Mouse (Mus musculus): ENCODE measurements at regions not wholly inside any gene's neighbourhood (a gene's known extent, or its start where the extent isn't known, plus 50 kb on each side); places are given as distances from the start of the nearest gene placed in this dataset.

GRCm38 (mm10) chr4:32174771-32175170 lies 63.8 kb upstream of the Bach2 start:
- H3K4me2 ChIP-seq (replicated peaks), result no peak overlapping the region
- H3K27me3 ChIP-seq (replicated peaks), result no peaks in the 10 kb centered on the region
- H3K9ac ChIP-seq, result no peak overlapping the region
- no peaks in the 10 kb centered on the region for H3K9me3 ChIP-seq
- WGBS, result 65% methylated on average over 7 of the region's 7 CpGs
- H3K4me3 ChIP-seq (replicated peaks), result no peak overlapping the region
- 0 out of 2 replicates have a peak, but pooled peaks cover 7% of the 10 kb centered on the region for H3K4me1 ChIP-seq (replicated peaks)
- no peaks in the 10 kb centered on the region for H3K36me3 ChIP-seq
- ATAC-seq, result no peak
- H3K27ac ChIP-seq, result no peak overlapping the region

DNA sequence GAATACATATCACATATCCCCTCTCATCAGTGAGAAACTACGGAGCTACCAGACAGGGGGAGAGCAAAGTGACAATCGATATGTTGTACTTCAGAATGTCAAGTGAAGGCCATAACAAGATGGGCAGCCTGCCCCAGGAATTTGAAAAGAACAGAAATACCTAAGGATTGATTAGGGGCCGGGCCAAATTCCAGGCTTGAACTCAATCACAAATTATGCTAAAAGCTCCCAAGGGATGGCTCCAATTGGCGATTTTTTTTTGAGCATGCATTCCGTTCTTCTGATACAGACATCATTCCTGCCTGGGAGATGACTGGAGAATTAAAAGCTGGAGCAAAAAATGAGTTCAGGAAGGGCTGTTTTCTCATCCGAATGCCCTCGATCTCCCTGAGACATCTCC lies 63.4 kb upstream of the Bach2 start:
- Histone ChIP-seq H3K4me1 (replicated peaks) (0 out of 2 replicates have a peak, but pooled peaks cover 7% of the 10 kb centered on the region), H3K27me3 (replicated peaks) (no peaks in the 10 kb centered on the region), H3K9ac (no peak overlapping the region), H3K4me2 (replicated peaks) (no peak overlapping the region), H3K36me3 (no peaks in the 10 kb centered on the region), H3K9me3 (no peaks in the 10 kb centered on the region), H3K27ac (no peak overlapping the region), H3K4me3 (replicated peaks) (no peak overlapping the region)
- no peak for ATAC-seq
- WGBS, result 74% methylated on average over 7 of the region's 7 CpGs

DNA sequence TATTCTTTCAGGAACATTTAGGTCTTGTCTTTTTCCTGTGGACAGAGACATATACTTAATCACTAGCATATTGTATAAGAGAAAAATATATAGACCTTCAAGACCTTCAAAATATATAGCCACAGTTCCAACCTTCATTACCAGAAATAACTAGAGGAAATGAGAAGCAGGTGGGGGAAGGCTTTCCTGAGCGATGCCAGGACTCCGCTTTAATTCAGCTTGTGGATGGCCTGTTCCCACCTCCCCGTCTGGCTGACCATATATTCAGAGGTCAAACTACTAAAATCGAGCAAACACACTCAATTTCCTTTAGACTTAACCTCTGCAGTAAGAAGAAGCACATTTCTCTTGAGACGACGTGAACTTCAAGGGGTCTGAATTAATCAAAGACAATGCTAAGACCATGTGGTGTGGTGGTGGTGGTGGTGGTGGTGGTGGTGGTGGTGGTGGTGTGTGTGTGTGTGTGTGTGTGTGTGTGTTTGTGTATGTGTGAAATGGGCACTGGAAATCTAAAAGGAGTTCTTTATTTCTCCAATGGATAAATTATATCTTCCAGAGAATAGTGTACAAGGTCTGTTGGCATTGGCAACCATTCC lies 62.7 kb upstream of the Bach2 start:
- no peak overlapping the region for H3K27ac ChIP-seq
- H3K4me3 ChIP-seq (replicated peaks), result no peak overlapping the region
- H3K9ac ChIP-seq, result no peak overlapping the region
- H3K9me3 ChIP-seq, result no peaks in the 10 kb centered on the region
- no peak overlapping the region for H3K4me2 ChIP-seq (replicated peaks)
- no peaks in the 10 kb centered on the region for H3K27me3 ChIP-seq (replicated peaks)
- ATAC-seq, result no peak
- WGBS, result 64% methylated on average over 6 of the region's 6 CpGs
- H3K4me1 ChIP-seq (replicated peaks), result 0 out of 2 replicates have a peak, but pooled peaks cover 7% of the 10 kb centered on the region
- H3K36me3 ChIP-seq, result no peaks in the 10 kb centered on the region

DNA sequence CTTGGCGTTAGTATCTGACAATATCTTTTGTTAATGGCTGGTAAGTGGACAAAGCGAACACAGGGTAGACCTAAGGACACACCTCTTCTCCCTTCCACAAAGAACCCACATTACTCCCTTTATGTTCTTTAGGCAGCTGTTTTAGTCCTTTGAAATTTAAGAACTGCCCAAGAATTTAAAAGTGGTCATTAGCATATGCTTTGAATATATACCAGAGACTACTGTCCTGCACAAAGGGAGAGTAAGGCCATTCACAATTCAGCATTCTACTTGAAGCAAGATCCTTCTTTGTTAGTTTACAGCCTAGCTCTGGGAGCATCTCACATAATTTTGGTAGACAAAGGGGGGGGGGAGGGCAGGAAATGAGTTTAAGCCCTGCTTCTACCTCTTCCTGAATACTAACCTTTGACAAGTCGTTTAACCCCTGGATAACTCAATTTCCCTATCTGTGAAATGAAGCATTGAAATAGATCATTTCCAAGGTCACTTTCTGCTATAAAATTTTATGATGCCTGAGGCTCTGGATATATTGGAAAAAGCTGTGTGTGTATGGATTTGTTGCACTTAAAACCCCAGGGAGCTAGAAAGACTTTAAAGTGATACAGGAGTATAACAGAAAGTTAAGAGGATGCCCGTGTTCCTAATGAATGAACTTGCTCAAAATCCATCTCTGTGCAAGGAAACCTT lies 62.0 kb upstream of the Bach2 start:
- ATAC-seq, result no peak
- 0 out of 2 replicates have a peak, but pooled peaks cover 7% of the 10 kb centered on the region for H3K4me1 ChIP-seq (replicated peaks)
- H3K4me2 ChIP-seq (replicated peaks), result no peak overlapping the region
- H3K4me3 ChIP-seq (replicated peaks), result no peak overlapping the region
- H3K27me3 ChIP-seq (replicated peaks), result no peaks in the 10 kb centered on the region
- no peaks in the 10 kb centered on the region for H3K36me3 ChIP-seq
- 64% methylated on average over 4 of the region's 4 CpGs for WGBS
- H3K9ac ChIP-seq, result no peak overlapping the region
- no peak overlapping the region for H3K27ac ChIP-seq
- no peaks in the 10 kb centered on the region for H3K9me3 ChIP-seq

DNA sequence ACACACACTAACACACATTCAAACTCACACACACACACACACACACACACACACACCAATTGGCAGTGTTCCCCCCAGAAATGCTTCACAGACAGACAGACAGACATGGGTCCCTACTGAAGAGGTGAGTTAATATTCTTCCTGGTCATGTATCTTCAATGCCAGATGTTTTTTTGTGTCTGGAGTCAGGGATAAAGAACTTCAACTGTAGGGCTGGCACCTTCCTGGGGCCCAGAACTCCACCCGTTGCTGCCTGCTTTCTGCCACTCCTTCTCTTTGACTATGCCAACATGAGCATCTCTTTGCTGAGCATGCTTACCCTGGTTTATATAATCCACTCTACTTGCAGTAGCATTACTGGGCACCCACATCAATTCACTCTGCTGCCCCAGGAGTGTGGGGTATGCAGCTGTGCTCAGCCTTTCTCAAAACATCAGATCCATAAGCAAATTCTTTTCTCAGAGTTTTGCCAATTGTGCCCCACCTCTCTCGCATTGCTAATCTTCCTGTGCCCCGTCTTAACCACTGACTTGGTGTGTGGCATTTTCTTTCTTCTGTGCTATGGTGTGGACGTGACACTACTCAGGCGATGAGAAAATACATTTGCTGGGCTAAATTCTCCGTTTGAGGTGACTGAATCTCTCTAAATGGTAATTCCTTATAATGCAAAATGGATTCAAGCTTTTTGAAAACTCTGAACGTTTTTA lies 60.5 kb upstream of the Bach2 start:
- Histone ChIP-seq H3K27me3 (replicated peaks) (no peaks in the 10 kb centered on the region), H3K4me3 (replicated peaks) (no peak overlapping the region), H3K36me3 (no peaks in the 10 kb centered on the region), H3K4me2 (replicated peaks) (no peak overlapping the region), H3K9me3 (no peaks in the 10 kb centered on the region), H3K27ac (no peak overlapping the region), H3K4me1 (replicated peaks) (0 out of 2 replicates have a peak, but pooled peaks cover 7% of the 10 kb centered on the region), H3K9ac (no peak overlapping the region)
- WGBS, result 71% methylated on average over 7 of the region's 7 CpGs
- ATAC-seq, result no peak

DNA sequence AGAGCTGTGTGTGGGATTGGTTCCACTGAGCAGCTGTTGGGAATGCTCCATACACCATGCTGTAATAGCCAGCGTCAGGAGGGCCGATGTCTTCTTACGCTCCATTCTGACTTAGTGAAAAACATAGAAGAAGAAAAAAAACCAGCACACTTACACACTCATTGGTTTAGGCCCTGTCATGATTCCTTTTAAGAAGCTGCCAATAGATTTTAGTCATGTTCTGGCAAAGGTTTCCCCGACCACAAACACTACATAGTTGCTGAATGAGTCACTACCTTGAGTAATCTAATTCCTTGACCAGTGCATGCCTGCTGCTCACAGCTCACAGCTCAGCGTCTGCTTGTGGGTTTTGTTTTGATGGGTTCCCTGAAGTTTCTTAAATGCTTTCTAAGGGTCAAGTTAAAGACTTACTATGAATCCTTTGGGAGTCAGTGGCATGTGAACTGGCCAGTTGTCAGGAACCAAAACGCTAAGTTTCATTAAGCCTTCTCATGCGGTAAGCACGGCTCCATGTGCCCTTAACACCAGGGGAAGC lies 58.8 kb upstream of the Bach2 start:
- ATAC-seq, result peak; percentile 94
- Histone ChIP-seq H3K9me3 (no peaks in the 10 kb centered on the region), H3K9ac (no peak overlapping the region), H3K4me3 (replicated peaks) (no peak overlapping the region), H3K27me3 (replicated peaks) (no peaks in the 10 kb centered on the region), H3K4me2 (replicated peaks) (peak overlapping the region; percentile 6; the same call in 1 of the 2 replicates), H3K36me3 (no peaks in the 10 kb centered on the region), H3K4me1 (replicated peaks) (0 out of 2 replicates have a peak, but pooled peaks cover 7% of the 10 kb centered on the region), H3K27ac (peak overlapping the region; percentile 61)
- WGBS, result 28% methylated on average over 8 of the region's 8 CpGs

DNA sequence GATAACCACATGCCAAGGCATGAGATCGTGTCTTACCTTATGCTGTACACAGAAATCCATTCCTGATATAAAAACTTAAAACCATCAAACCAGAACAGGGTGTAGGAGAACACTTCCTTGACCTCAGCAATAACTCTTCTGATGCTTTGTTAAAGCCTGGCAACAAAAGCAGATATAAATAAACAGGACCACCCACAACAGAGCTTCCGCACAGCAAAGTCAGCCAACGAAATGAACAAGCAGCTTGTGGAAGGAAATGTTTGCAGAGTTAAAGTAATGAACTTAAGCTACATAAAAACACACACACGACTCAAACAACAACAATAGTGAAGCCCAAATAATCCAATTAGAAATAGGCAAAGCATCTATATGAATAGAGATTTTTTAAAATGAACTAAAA lies 54.8 kb upstream of the Bach2 start:
- WGBS, result 65% methylated on average over 4 of the region's 4 CpGs
- Histone ChIP-seq H3K36me3 (no peaks in the 10 kb centered on the region), H3K4me2 (replicated peaks) (no peak overlapping the region)

DNA sequence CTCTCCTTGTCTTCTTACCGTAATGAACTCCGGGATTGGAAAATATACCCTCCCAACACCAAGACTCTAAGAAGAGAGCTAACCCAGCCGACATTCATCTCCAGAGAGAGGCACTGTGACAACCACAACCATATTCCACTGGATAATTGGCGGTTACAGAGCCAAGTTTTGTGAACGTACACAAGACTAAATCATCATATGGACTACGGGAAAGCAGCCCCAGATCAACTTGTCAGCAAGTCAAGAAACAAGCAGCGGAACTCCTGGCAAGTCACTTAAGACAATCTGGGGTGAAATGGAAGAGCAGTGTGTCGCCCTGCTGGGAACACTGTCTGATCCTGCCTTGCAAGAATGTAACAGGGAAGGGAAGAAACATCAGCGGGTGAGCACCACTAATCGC lies 52.6 kb upstream of the Bach2 start:
- H3K27me3 ChIP-seq (replicated peaks), result no peaks in the 10 kb centered on the region
- no peaks in the 10 kb centered on the region for H3K4me1 ChIP-seq (replicated peaks)
- no peaks in the 10 kb centered on the region for H3K9me3 ChIP-seq
- WGBS, result 81% methylated on average over 10 of the region's 10 CpGs
- no peak overlapping the region for H3K4me2 ChIP-seq (replicated peaks)
- no peak overlapping the region for H3K4me3 ChIP-seq (replicated peaks)
- no peaks in the 10 kb centered on the region for H3K36me3 ChIP-seq
- no peak for ATAC-seq
- H3K27ac ChIP-seq, result no peak overlapping the region
- H3K9ac ChIP-seq, result no peak overlapping the region

More for the DNA sequence above, 54.8 kb upstream of the Bach2 start:
- 0 out of 2 replicates have a peak, but pooled peaks cover 3% of the 10 kb centered on the region for H3K4me1 ChIP-seq (replicated peaks)
- no peak overlapping the region for H3K27ac ChIP-seq
- no peaks in the 10 kb centered on the region for H3K9me3 ChIP-seq
- H3K4me3 ChIP-seq (replicated peaks), result no peak overlapping the region
- H3K27me3 ChIP-seq (replicated peaks), result no peaks in the 10 kb centered on the region
- ATAC-seq, result no peak
- no peak overlapping the region for H3K9ac ChIP-seq

- H3K9ac ChIP-seq, result no peak overlapping the region
- H3K27ac ChIP-seq, result no peak overlapping the region
- no peaks in the 10 kb centered on the region for H3K9me3 ChIP-seq
- H3K27me3 ChIP-seq (replicated peaks), result no peaks in the 10 kb centered on the region
- H3K4me3 ChIP-seq (replicated peaks), result no peak overlapping the region
- H3K4me1 ChIP-seq (replicated peaks), result no peaks in the 10 kb centered on the region
- no peak for ATAC-seq
- H3K4me2 ChIP-seq (replicated peaks), result no peak overlapping the region
- WGBS, result 73% methylated on average over 4 of the region's 4 CpGs
- H3K36me3 ChIP-seq, result no peaks in the 10 kb centered on the region
Observed at GRCm38 (mm10) chr4:32187154-32187553, 51.5 kb upstream of the Bach2 start.

DNA sequence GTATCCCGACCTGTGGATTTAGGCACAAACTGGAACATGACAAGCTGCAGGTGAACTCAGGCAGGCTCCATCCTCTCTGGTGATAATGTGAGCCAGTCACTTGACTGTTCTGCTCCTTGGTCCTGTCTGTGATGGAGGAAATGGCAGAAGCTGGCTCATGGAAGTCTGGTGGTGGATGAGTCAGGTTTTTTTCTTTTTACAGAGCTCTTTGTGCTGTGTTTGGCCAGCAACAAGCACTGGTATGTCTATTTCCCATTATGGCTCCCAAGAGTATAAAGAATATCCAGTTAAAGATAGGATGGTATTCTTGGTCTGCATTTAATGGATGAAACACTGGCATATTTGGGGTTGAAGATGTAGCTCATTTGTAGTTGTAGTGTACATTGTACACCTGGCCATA lies 50.5 kb upstream of the Bach2 start:
- Histone ChIP-seq H3K27ac (no peak overlapping the region), H3K27me3 (replicated peaks) (no peaks in the 10 kb centered on the region), H3K4me1 (replicated peaks) (no peaks in the 10 kb centered on the region), H3K4me2 (replicated peaks) (no peak overlapping the region), H3K36me3 (no peaks in the 10 kb centered on the region), H3K9ac (no peak overlapping the region), H3K9me3 (no peaks in the 10 kb centered on the region), H3K4me3 (replicated peaks) (no peak overlapping the region)
- ATAC-seq, result no peak
- WGBS, result 89% methylated on average over 1 of the region's 1 CpGs

DNA sequence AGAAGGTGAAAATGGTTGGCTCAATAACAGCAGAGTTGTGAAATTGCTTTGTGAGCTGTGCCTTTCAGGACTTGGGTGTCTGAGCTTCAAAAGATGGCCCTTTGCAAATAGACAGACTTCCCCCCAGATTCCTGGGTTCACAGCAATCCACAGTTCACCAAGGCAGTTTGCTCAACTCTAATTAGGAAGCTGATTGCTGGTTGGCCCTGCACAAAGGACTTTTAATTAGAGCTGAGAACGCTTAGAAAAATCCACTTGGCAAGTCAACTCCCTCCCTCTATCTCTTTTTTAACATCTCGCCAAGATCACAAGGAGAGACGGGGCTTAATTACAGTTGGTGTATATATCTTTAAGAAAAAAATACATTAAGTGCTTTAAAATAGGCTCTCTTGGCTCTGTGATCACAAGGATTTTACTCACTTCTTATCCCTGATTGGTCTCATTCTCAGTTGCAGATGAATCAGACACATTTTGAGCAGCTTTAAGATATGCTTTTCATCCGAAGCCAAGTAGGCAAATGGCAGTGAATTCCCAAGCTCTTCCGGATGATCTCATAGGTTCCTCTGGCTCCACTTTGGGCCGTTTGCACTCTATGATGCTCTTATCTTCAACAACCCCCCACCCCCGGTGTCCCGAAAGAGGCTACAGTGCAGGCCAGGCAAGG lies 49.7 kb upstream of the Bach2 start:
- 69% methylated on average over 8 of the region's 8 CpGs for WGBS
- no peak overlapping the region for H3K4me3 ChIP-seq (replicated peaks)
- H3K9me3 ChIP-seq, result no peaks in the 10 kb centered on the region
- H3K27me3 ChIP-seq (replicated peaks), result no peaks in the 10 kb centered on the region
- no peak overlapping the region for H3K4me2 ChIP-seq (replicated peaks)
- no peak overlapping the region for H3K9ac ChIP-seq
- no peaks in the 10 kb centered on the region for H3K36me3 ChIP-seq
- no peak for ATAC-seq
- no peaks in the 10 kb centered on the region for H3K4me1 ChIP-seq (replicated peaks)
- H3K27ac ChIP-seq, result no peak overlapping the region

Data from intestine, embryonic 15.5 days (tissue).